ENCODE assay signal across 8 mouse cellular contexts in genomic region chr15:79357974-79358690, GRCm38 (mm10). TPM values are rescaled to one million over a fixed set of nuclear protein-coding genes. Genes with fewer than 3 reads are reported as not detected.
DNase-seq lines count a peak whose midpoint lies in the region; ATAC-seq and TF ChIP-seq lines count a peak whose summit lies in the region.

No protein-coding gene starts in this region.

- peak overlapping the region; percentile 57; the same call in 1 of the 2 replicates for H3K9ac ChIP-seq in hindbrain, embryonic 12.5 days
- H3K9ac ChIP-seq in limb, embryonic 14.5 days (ENCODE audit: low read depth, low read length, severe bottlenecking), result peak overlapping the region; percentile 61; the same call in 1 of the 2 replicates

- no peaks in the 10 kb centered on the region for H3K9me3 ChIP-seq in hindbrain, embryonic 12.5 days (replicated peaks)
- no peaks in the 10 kb centered on the region for H3K9me3 ChIP-seq in limb, embryonic 14.5 days (ENCODE audit: control insufficient read depth, low read length)

- peaks cover 23% of the 10 kb centered on the region for H3K36me3 ChIP-seq in hindbrain, embryonic 12.5 days
- peaks cover 27% of the 10 kb centered on the region for H3K36me3 ChIP-seq in limb, embryonic 14.5 days (ENCODE audit: control insufficient read depth, insufficient read depth, low read length)

- no peak; the same call in 1 of the 2 replicates for ATAC-seq in hindbrain, embryonic 12.5 days (ENCODE audit: low FRiP score)
- ATAC-seq in limb, embryonic 14.5 days (ENCODE audit: low FRiP score, low read depth), result no peak; the same call in 1 of the 2 replicates

- no peak overlapping the region for H3K27ac ChIP-seq in hindbrain, embryonic 12.5 days
- H3K27ac ChIP-seq in limb, embryonic 14.5 days (replicated peaks; ENCODE audit: low read depth, low read length), result no peak overlapping the region

- peak; percentile 51 for DNase-seq in lung, adult 2 months
- no peak for DNase-seq in lung, adult 18-20 months
- no peak for DNase-seq in limb, embryonic 14.5 days (ENCODE audit: low spot score)
- DNase-seq in retina, postnatal 1 day, result peak; percentile 46
- DNase-seq in spleen, postnatal 10 days (ENCODE audit: low spot score in 2 of 2), result no peak
- no peak for DNase-seq in thymus, adult 18-20 months
- no peak for DNase-seq in urinary bladder, postnatal 4 days (ENCODE audit: low spot score in 2 of 2)

- TF ChIP-seq POLR2A in lung, adult 2 months (IDR thresholded peaks at IDR 0.05; ENCODE audit: borderline replicate concordance, extremely low read depth, low read depth, low read length), result no peak
- TF ChIP-seq POLR2A in limb, embryonic 14.5 days (IDR thresholded peaks at IDR 0.05; ENCODE audit: borderline replicate concordance, extremely low read depth, insufficient read depth, insufficient read length), result no peak

- peaks cover 20% of the 10 kb centered on the region for H3K27me3 ChIP-seq in hindbrain, embryonic 12.5 days
- H3K27me3 ChIP-seq in limb, embryonic 14.5 days (ENCODE audit: control insufficient read depth, insufficient read depth, low read length), result no peaks in the 10 kb centered on the region

- peak overlapping the region; percentile 75 for H3K4me2 ChIP-seq in hindbrain, embryonic 12.5 days (replicated peaks)
- H3K4me2 ChIP-seq in limb, embryonic 14.5 days (replicated peaks; ENCODE audit: low read depth, low read length, severe bottlenecking), result peak overlapping the region; percentile 99

- 35% methylated on average over 12 of the region's 12 CpGs for WGBS in lung, adult 2 months
- 38% methylated on average over 12 of the region's 12 CpGs for WGBS in hindbrain, embryonic 12.5 days
- 36% methylated on average over 12 of the region's 12 CpGs for WGBS in limb, embryonic 14.5 days

- H3K4me1 ChIP-seq in lung, adult 2 months (ENCODE audit: control insufficient read depth, insufficient read depth, low read length), result peaks cover 19% of the 10 kb centered on the region
- H3K4me1 ChIP-seq in hindbrain, embryonic 12.5 days, result peaks cover 21% of the 10 kb centered on the region
- H3K4me1 ChIP-seq in limb, embryonic 14.5 days (ENCODE audit: control insufficient read depth, insufficient read depth, low read length), result peaks cover 27% of the 10 kb centered on the region

- H3K4me3 ChIP-seq in lung, adult 2 months (replicated peaks; ENCODE audit: extremely low read depth, low read depth, low read length), result no peak overlapping the region
- peak overlapping the region; percentile 40 for H3K4me3 ChIP-seq in hindbrain, embryonic 12.5 days
- H3K4me3 ChIP-seq in limb, embryonic 14.5 days (replicated peaks; ENCODE audit: low read length), result peak overlapping the region; percentile 50

- no peak for TF ChIP-seq CTCF in lung, adult 2 months (IDR thresholded peaks at IDR 0.05; ENCODE audit: insufficient read depth, low read length)

RNA-seq across cellular contexts. Expression of gene Maff, which starts 11.7 kb away (rescaled TPM):
- 12.1 and 21.0 TPM in 2 replicates for polyA plus RNA-seq in lung, adult 2 months (2012; rRNA removed)
- 1.4 and 1.5 TPM in 2 replicates for polyA plus RNA-seq in hindbrain, embryonic 12.5 days (2016; fragmentation: Nextera tagmentation; extraction: Ambion mirVana)
- polyA plus RNA-seq in limb, embryonic 14.5 days (2012; rRNA removed), result 5.0 and 5.5 TPM in 2 replicates
- polyA plus RNA-seq in limb, embryonic 14.5 days (2014; fragmentation: Nextera tagmentation; extraction: Ambion mirVana), result 3.0 and 3.6 TPM in 2 replicates

RNA-seq across cellular contexts. Expression of gene Pla2g6, which starts 29.9 kb away (rescaled TPM):
- polyA plus RNA-seq in lung, adult 2 months (2012; rRNA removed), result 25.9 and 26.1 TPM in 2 replicates
- 36.5 and 38.9 TPM in 2 replicates for polyA plus RNA-seq in hindbrain, embryonic 12.5 days (2016; fragmentation: Nextera tagmentation; extraction: Ambion mirVana)
- 21.8 and 27.2 TPM in 2 replicates for polyA plus RNA-seq in limb, embryonic 14.5 days (2012; rRNA removed)
- 12.7 and 14.7 TPM in 2 replicates for polyA plus RNA-seq in limb, embryonic 14.5 days (2014; fragmentation: Nextera tagmentation; extraction: Ambion mirVana)

RNA-seq across cellular contexts. Expression of gene Tmem184b, which starts 45.2 kb away (rescaled TPM):
- polyA plus RNA-seq in lung, adult 2 months (2012; rRNA removed), result 269 and 331 TPM in 2 replicates
- 46.2 and 52.0 TPM in 2 replicates for polyA plus RNA-seq in hindbrain, embryonic 12.5 days (2016; fragmentation: Nextera tagmentation; extraction: Ambion mirVana)
- polyA plus RNA-seq in limb, embryonic 14.5 days (2012; rRNA removed), result 121 and 163 TPM in 2 replicates
- polyA plus RNA-seq in limb, embryonic 14.5 days (2014; fragmentation: Nextera tagmentation; extraction: Ambion mirVana), result 67.9 and 76.8 TPM in 2 replicates

Comparison
In these comparisons a context has a peak if more than half of its experiments do, and no peak if none do; other contexts are left out.
1. DNase-seq: peak in lung, adult 2 months (single experiment) and retina, postnatal 1 day (single experiment); none in lung, adult 18-20 months (0 of 2), limb, embryonic 14.5 days (single experiment), spleen, postnatal 10 days (0 of 2), thymus, adult 18-20 months (0 of 2) and urinary bladder, postnatal 4 days (0 of 2).